Mouse (Mus musculus) pancreas, adult 10 weeks (tissue): ENCODE measurements around the gene Atp6v1f. TPM values are rescaled to one million over a fixed set of nuclear protein-coding genes. Genes with fewer than 3 reads are reported as not detected.

Experiments used
- polyA plus RNA-seq: library from polyadenylated mRNA; stranded (reverse); fragments of 350-450 nt; fragmentation: Illumina TruSeq; extraction: RNeasy Lipid Tissue Mini Kit (QIAGEN cat#74804); gene quantifications from one replicate; pipeline ENCODE4 v1.2.3, GENCODE M21; 2015; ENCODE audit warnings: low read depth, low replicate concordance; ENCODE audit not compliant: insufficient read depth

Gene Atp6v1f
- polyA plus RNA-seq: 71.5 TPM

DNA sequence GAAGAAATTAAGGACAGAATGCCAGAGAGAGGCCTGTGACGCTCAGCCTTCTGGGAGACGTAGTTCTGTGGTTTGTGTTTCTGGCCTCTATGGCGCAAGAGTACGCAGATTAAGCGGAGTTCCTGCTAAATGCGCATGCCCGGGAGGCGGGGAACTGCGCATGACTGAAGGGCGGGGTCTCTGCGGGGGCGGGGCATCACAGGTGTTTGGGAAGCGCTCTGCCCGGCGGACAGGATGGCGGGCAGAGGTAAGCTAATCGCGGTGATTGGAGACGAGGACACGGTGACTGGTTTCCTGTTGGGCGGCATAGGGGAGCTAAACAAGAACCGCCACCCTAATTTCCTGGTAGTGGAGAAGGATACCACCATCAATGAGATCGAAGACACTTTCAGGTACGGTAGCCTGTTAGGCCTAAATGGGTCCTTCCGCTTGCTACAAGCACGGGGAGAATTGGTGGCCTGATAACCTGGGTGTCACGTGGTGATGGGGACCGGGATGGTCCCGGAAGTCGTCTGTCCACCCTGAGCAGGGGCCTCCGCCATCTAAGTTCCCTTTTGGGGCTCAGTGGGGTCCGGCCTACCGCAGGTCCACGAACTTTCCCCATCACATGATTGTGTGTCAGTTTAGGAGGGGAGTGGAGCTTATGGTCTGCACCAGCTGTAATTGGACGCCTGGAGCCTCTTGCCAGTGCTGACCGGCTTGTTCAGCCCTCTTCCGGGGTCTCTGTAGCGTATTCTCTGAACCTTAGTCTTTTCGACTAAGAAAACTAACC is at the start of gene Atp6v1f:
TSS of gene Atp6v1f (plus strand) at position 136 of the 772 bp plus-strand sequence.

DNA sequence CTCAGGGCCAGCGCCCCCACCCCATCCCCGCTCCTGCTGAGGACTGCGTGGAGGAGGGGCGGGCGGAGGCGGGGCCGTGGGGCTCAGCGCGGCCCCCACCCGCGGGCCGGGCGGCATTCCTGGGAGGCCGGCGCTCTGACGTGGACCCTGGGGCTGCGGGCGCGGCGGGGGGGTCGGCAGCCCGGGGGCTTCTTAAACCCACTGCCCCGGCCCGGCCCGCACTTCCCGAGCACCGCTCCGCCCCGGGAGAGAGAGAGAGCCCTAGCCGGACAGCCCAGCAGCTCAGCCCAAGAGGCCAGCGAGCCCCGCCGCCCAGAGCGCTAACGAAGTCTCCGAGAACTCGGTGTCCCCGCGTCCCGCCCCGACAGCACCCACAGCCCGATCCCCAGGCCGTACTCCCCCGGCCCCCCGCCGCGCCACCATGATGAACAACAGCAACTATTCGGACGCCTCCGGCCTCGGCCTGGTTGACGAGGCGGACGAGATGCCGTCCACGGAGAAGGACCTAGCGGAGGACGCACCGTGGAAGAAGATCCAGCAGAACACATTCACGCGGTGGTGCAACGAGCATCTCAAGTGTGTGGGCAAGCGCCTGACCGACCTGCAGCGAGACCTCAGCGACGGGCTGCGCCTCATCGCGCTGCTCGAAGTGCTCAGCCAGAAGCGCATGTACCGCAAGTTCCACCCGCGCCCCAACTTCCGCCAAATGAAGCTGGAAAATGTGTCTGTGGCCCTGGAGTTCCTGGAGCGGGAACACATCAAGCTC is 34.3 kb upstream of the Atp6v1f start, which contains the start of gene Flnc:
TSS of gene Flnc (plus strand) at position 219 of the 766 bp plus-strand sequence.

GRCm38 (mm10) chr6:29471137-29471536 is 3.6 kb downstream of the Atp6v1f start, which contains the start of gene Atp6v1fnb:
Gene Atp6v1fnb, plus strand, starts transcription at chr6:29471437.

DNA sequence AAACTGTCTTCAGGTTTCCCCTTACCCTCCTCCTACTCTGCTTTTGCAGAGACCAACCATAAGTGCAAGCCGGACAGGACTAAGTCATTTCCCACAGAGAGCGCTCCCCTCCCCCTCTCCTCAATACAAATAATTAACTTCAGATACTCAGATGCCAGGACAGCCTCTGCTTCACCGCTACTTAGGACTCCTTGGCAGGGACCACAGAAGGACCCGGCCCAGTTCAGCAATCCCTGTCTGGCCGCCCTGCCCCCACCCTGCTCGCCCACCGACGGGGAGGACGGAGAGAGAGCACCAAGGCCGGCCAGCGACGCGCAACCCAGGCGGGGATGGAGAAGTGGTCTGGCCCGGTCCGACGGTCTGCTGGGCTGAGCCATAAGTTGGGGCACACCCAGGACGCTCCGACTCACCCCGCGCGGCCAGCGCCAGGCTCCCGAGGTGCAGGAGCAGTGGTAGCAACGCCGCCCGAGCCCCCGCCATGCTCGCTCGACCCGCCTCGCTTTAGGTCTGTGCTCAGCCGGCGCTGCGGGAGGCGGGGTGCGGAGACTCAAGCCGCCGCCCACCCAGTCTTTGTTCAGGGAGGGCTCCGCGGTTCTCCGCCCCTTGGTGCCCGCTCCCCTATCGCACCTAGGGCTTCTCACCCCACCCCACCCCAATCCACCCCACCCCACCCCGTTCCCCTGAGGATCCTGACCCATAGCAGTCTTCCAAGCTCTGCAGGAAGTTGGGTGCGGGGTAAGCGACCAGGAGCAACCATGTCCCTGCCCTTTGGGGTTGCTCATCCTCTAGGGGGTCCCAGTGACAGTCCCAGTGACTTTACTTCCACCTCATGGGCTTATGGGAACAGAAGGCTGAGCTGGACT is 40.2 kb downstream of the Atp6v1f start, which contains the start of gene Kcp:
TSS of gene Kcp (minus strand) at position 506 of the 863 bp plus-strand sequence.

Other genes with a start within 250 kb of the Atp6v1f start
- 2.7 TPM for gene Hilpda, start 195.2 kb upstream of the Atp6v1f start, polyA plus RNA-seq
- gene Fam71f2, start 188.1 kb upstream of the Atp6v1f start, polyA plus RNA-seq: 1.2 TPM
- gene Fam71f1, start 148.6 kb upstream of the Atp6v1f start, polyA plus RNA-seq: not detected
- 42.3 TPM for gene Calu, start 119.6 kb upstream of the Atp6v1f start, polyA plus RNA-seq
- gene Opn1sw, start 79.2 kb upstream of the Atp6v1f start, polyA plus RNA-seq: not detected
- 1.1 TPM for gene Ccdc136, start 71.4 kb upstream of the Atp6v1f start, polyA plus RNA-seq
- 2.3 TPM for gene Flnc, start 34.5 kb upstream of the Atp6v1f start, polyA plus RNA-seq
- not detected for gene Atp6v1fnb, start 3.7 kb downstream of the Atp6v1f start, polyA plus RNA-seq
- 1.1 TPM for gene Kcp, start 40.2 kb downstream of the Atp6v1f start, polyA plus RNA-seq
- 2.5 TPM for gene Irf5, start 58.9 kb downstream of the Atp6v1f start, polyA plus RNA-seq
- gene Tnpo3, start 142.2 kb downstream of the Atp6v1f start, polyA plus RNA-seq: 14.8 TPM
- 2.7 TPM for gene Tspan33, start 226.5 kb downstream of the Atp6v1f start, polyA plus RNA-seq